Mouse (Mus musculus): Measurements from ENCODE around the gene Itga8.

DNA sequence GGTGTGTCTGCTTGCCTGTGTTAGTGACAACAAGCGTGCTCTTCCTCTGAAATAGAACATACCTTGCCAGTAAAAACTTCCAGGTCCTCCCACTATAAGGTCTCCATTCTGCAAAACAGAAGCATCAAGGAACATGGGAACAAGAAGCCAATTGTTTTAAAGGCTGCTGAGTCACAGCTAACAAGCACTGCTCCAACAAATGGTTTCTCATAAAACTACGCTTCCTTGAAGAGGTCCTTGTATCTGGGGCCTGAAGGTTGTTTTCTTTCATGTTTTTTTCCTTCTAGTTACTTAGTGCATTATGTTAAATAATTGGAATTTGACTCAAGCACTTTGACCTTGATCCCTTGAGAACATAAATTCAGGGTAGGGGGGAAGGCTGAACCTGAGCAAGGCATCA is 45.8 kb downstream of the Itga8 start:
- TF ChIP-seq CTCF (IDR thresholded peaks at IDR 0.05; ENCODE audit: extremely low read depth, insufficient read depth, insufficient read length, insufficient replicate concordance) (no peak), POLR2A (IDR thresholded peaks at IDR 0.05; ENCODE audit: low read depth, low read length) (no peak)
